Mouse (Mus musculus) neural tube, embryonic 13.5 days (tissue): ENCODE data around the gene Nhlrc1. TPM values are rescaled to one million over a fixed set of nuclear protein-coding genes. Genes with fewer than 3 reads are reported as not detected.
A peak's percentile ranks its signal among the peaks of the same experiment; 100 is the strongest.

Experiments
- ATAC-seq: fragments of 200-750 bp; cut with Nextera tagmentation; 2 replicates; pipeline ENCODE4 v1.8.0; 2017; ENCODE audit warnings: low read depth, mild to moderate bottlenecking, moderate TSS enrichment, moderate library complexity
- H3K27ac ChIP-seq: fragments of 300-500 bp; sonication (generic); replicated peaks from 2 replicates; pipeline ENCODE4 v1.5.1; 2015; ENCODE audit warnings: moderate library complexity, mild to moderate bottlenecking, inconsistent platforms
- H3K27me3 ChIP-seq: fragments of 300-500 bp; sonication (generic); 2 replicates; pipeline ENCODE4 v1.6.1; 2015; ENCODE audit warnings: mild to moderate bottlenecking, inconsistent platforms
- H3K36me3 ChIP-seq: fragments of 300-500 bp; sonication (generic); 2 replicates; pipeline ENCODE4 v1.6.1; 2015; ENCODE audit warnings: mild to moderate bottlenecking, inconsistent platforms
- H3K4me1 ChIP-seq: fragments of 300-500 bp; sonication (generic); replicated peaks from 2 replicates; pipeline ENCODE4 v1.6.1; 2015; ENCODE audit warnings: inconsistent platforms
- H3K4me2 ChIP-seq: fragments of 300-500 bp; sonication (generic); 2 replicates; pipeline ENCODE4 v1.6.1; 2015; ENCODE audit warnings: inconsistent platforms, mild to moderate bottlenecking, moderate library complexity
- H3K4me3 ChIP-seq: fragments of 300-500 bp; sonication (generic); 2 replicates; pipeline ENCODE4 v1.5.1; 2015; ENCODE audit warnings: mild to moderate bottlenecking, inconsistent platforms
- H3K9ac ChIP-seq: fragments of 300-500 bp; sonication (generic); 2 replicates; pipeline ENCODE4 v1.6.1; 2015; ENCODE audit warnings: moderate library complexity, mild to moderate bottlenecking, inconsistent platforms
- H3K9me3 ChIP-seq: fragments of 300-500 bp; sonication (generic); 2 replicates; pipeline ENCODE4 v1.6.1; 2016; ENCODE audit warnings: inconsistent platforms
- WGBS: fragments of 180-500 bp; shearing (Covaris S2); methylation state at CpG from one replicate; pipeline ENCODE4 v1.1.7; 2015; 5-methylcytosine and 5-hydroxymethylcytosine counted together
- polyA plus RNA-seq: library from polyadenylated mRNA; unstranded; fragments of >200 nt; fragmentation: Nextera tagmentation; extraction: Ambion mirVana; gene quantifications from 2 replicates; pipeline ENCODE4 v1.2.1, GENCODE M21; 2015

Gene Nhlrc1
- polyA plus RNA-seq = 9.2 and 11.9 TPM in 2 replicates

- peak within 1 kb of the TSS; percentile 60 for H3K4me3 ChIP-seq
- 3% methylated on average over 65 of the region's 73 CpGs for WGBS
- H3K36me3 ChIP-seq = 0 out of 2 replicates have a peak, but pooled peaks cover 11% of the 10 kb centered on the region
- H3K4me1 ChIP-seq = peaks cover 14% of the 10 kb centered on the region
- peaks cover 11% of the 10 kb centered on the region; the same call in 1 of the 2 replicates for H3K27me3 ChIP-seq
- H3K4me2 ChIP-seq = peak within 1 kb of the TSS; percentile 96
- H3K9ac ChIP-seq = peak within 1 kb of the TSS; percentile 70
- peaks cover 30% of the 10 kb centered on the region for H3K9me3 ChIP-seq
- ATAC-seq = peak; percentile 87
- H3K27ac ChIP-seq = no peak within 1 kb of the TSS
Observed at GRCm38 (mm10) chr13:47014334-47015194, at the start of gene Nhlrc1. TSS of gene Nhlrc1 (minus strand) at chr13:47014850.

GRCm38 (mm10) chr13:47063985-47064760 is 49.5 kb upstream of the Nhlrc1 start:
- Histone ChIP-seq H3K4me2 (no peak overlapping the region), H3K27ac (no peak overlapping the region), H3K36me3 (peaks cover 81% of the 10 kb centered on the region), H3K27me3 (no peaks in the 10 kb centered on the region), H3K9me3 (no peaks in the 10 kb centered on the region), H3K4me1 (no peaks in the 10 kb centered on the region), H3K9ac (no peak overlapping the region), H3K4me3 (no peak overlapping the region)
- no peak for ATAC-seq
- 83% methylated on average over 15 of the region's 15 CpGs for WGBS

- Histone ChIP-seq H3K4me3 (no peak overlapping the region), H3K27ac (no peak overlapping the region), H3K9me3 (no peaks in the 10 kb centered on the region), H3K9ac (no peak overlapping the region), H3K4me1 (no peaks in the 10 kb centered on the region), H3K36me3 (peaks cover 82% of the 10 kb centered on the region), H3K27me3 (no peaks in the 10 kb centered on the region), H3K4me2 (no peak overlapping the region)
- WGBS = 95% methylated on average over 17 of the region's 17 CpGs
- no peak for ATAC-seq
Observed at GRCm38 (mm10) chr13:47062756-47063155, 48.1 kb upstream of the Nhlrc1 start.

- H3K9me3 ChIP-seq = no peaks in the 10 kb centered on the region
- H3K36me3 ChIP-seq = peaks cover 75% of the 10 kb centered on the region
- H3K9ac ChIP-seq = no peak overlapping the region
- no peaks in the 10 kb centered on the region for H3K27me3 ChIP-seq
- H3K4me1 ChIP-seq = no peaks in the 10 kb centered on the region
- no peak overlapping the region for H3K27ac ChIP-seq
- no peak overlapping the region for H3K4me2 ChIP-seq
- WGBS = 89% methylated on average over 5 of the region's 5 CpGs
- no peak for ATAC-seq
- no peak overlapping the region for H3K4me3 ChIP-seq
Observed at GRCm38 (mm10) chr13:47056781-47057180, 42.1 kb upstream of the Nhlrc1 start.

- peaks cover 76% of the 10 kb centered on the region for H3K36me3 ChIP-seq
- WGBS = 92% methylated on average over 11 of the region's 11 CpGs
- H3K27ac ChIP-seq = no peak overlapping the region
- no peaks in the 10 kb centered on the region for H3K9me3 ChIP-seq
- no peak overlapping the region for H3K9ac ChIP-seq
- H3K4me3 ChIP-seq = no peak overlapping the region
- no peak for ATAC-seq
- H3K4me1 ChIP-seq = no peaks in the 10 kb centered on the region
- H3K27me3 ChIP-seq = no peaks in the 10 kb centered on the region
- H3K4me2 ChIP-seq = no peak overlapping the region
Observed at GRCm38 (mm10) chr13:47056126-47056525, 41.5 kb upstream of the Nhlrc1 start.

- no peak for ATAC-seq
- H3K9me3 ChIP-seq = no peaks in the 10 kb centered on the region
- no peak overlapping the region for H3K4me2 ChIP-seq
- H3K9ac ChIP-seq = no peak overlapping the region
- H3K36me3 ChIP-seq = peaks cover 76% of the 10 kb centered on the region
- no peaks in the 10 kb centered on the region for H3K4me1 ChIP-seq
- H3K27me3 ChIP-seq = no peaks in the 10 kb centered on the region
- WGBS = 37% methylated on average over 10 of the region's 10 CpGs
- H3K4me3 ChIP-seq = no peak overlapping the region
- H3K27ac ChIP-seq = no peak overlapping the region
Observed at GRCm38 (mm10) chr13:47053971-47054370, 39.3 kb upstream of the Nhlrc1 start.

GRCm38 (mm10) chr13:47050009-47050408 is 35.4 kb upstream of the Nhlrc1 start:
- no peak overlapping the region for H3K4me2 ChIP-seq

GRCm38 (mm10) chr13:47047996-47048395 is 33.3 kb upstream of the Nhlrc1 start:
- Histone ChIP-seq H3K36me3 (peaks cover 45% of the 10 kb centered on the region), H3K27ac (no peak overlapping the region), H3K4me1 (peaks cover 17% of the 10 kb centered on the region), H3K4me2 (no peak overlapping the region), H3K9me3 (no peaks in the 10 kb centered on the region), H3K9ac (no peak overlapping the region), H3K27me3 (no peaks in the 10 kb centered on the region), H3K4me3 (no peak overlapping the region)
- ATAC-seq = no peak
- 96% methylated on average over 4 of the region's 4 CpGs for WGBS

More at GRCm38 (mm10) chr13:47050009-47050408, 35.4 kb upstream of the Nhlrc1 start:
- no peak for ATAC-seq
- Histone ChIP-seq H3K27me3 (no peaks in the 10 kb centered on the region), H3K27ac (no peak overlapping the region), H3K36me3 (peaks cover 57% of the 10 kb centered on the region), H3K4me3 (no peak overlapping the region), H3K9ac (no peak overlapping the region), H3K4me1 (peaks cover 6% of the 10 kb centered on the region; the same call in 1 of the 2 replicates), H3K9me3 (no peaks in the 10 kb centered on the region)
- WGBS = 92% methylated on average over 4 of the region's 4 CpGs

GRCm38 (mm10) chr13:47044617-47044947 is 29.9 kb upstream of the Nhlrc1 start, which contains the start of gene Tpmt:
TSS of gene Tpmt (minus strand) at chr13:47044737.
- H3K4me3 ChIP-seq = peak within 1 kb of the TSS; percentile 64
- no peaks in the 10 kb centered on the region for H3K27me3 ChIP-seq
- peak within 1 kb of the TSS; percentile 99 for H3K4me2 ChIP-seq
- ATAC-seq = no peak
- WGBS = 15% methylated on average over 10 of the region's 10 CpGs
- peaks cover 27% of the 10 kb centered on the region for H3K4me1 ChIP-seq
- H3K9ac ChIP-seq = peak within 1 kb of the TSS; percentile 84
- H3K9me3 ChIP-seq = no peaks in the 10 kb centered on the region
- peaks cover 15% of the 10 kb centered on the region for H3K36me3 ChIP-seq
- peak within 1 kb of the TSS; percentile 75 for H3K27ac ChIP-seq

- H3K9ac ChIP-seq = peak overlapping the region; percentile 84
- peaks cover 27% of the 10 kb centered on the region for H3K4me1 ChIP-seq
- peak overlapping the region; percentile 64 for H3K4me3 ChIP-seq
- no peaks in the 10 kb centered on the region for H3K9me3 ChIP-seq
- WGBS = under 1% methylated on average over 45 of the region's 45 CpGs
- peaks cover 9% of the 10 kb centered on the region for H3K36me3 ChIP-seq
- ATAC-seq = peak; percentile 51
- H3K27me3 ChIP-seq = no peaks in the 10 kb centered on the region
- H3K27ac ChIP-seq = peak overlapping the region; percentile 75
- H3K4me2 ChIP-seq = peak overlapping the region; percentile 99
Observed at GRCm38 (mm10) chr13:47043833-47044616, 29.4 kb upstream of the Nhlrc1 start.

GRCm38 (mm10) chr13:47043030-47043680 is 28.5 kb upstream of the Nhlrc1 start, which contains the start of gene Kdm1b:
TSS of gene Kdm1b (plus strand) at chr13:47043499.
- H3K27ac ChIP-seq = peak within 1 kb of the TSS; percentile 75
- H3K36me3 ChIP-seq = peaks cover 3% of the 10 kb centered on the region; the same call in 1 of the 2 replicates
- no peaks in the 10 kb centered on the region for H3K9me3 ChIP-seq
- H3K4me3 ChIP-seq = peak within 1 kb of the TSS; percentile 64
- H3K4me1 ChIP-seq = peaks cover 27% of the 10 kb centered on the region
- WGBS = under 1% methylated on average over 46 of the region's 48 CpGs
- peak within 1 kb of the TSS; percentile 84 for H3K9ac ChIP-seq
- ATAC-seq = peak; percentile 95
- H3K4me2 ChIP-seq = peak within 1 kb of the TSS; percentile 99
- no peaks in the 10 kb centered on the region for H3K27me3 ChIP-seq
